Mouse (Mus musculus) thymus, adult 2 months (tissue): Measurements from ENCODE around the gene Umad1.

Experiments
- CTCF ChIP-seq: fragments of 200-500 bp; IDR thresholded peaks from 2 replicates; pipeline ENCODE4 v1.5.1; 2012; ENCODE audit warnings: mild to moderate bottlenecking, control low read depth, low read length, moderate library complexity, borderline replicate concordance; ENCODE audit not compliant: control insufficient read depth, poor library complexity, insufficient read depth; ENCODE audit errors: extremely low read depth
- POLR2A ChIP-seq: fragments of 200-500 bp; IDR thresholded peaks from 2 replicates; pipeline ENCODE4 v1.6.1; 2012; ENCODE audit warnings: mild to moderate bottlenecking, low read length, control low read depth, moderate library complexity; ENCODE audit not compliant: control insufficient read depth, poor library complexity, insufficient read depth; ENCODE audit errors: extremely low read depth

GRCm38 (mm10) chr6:8259667-8260044 lies 568 bp downstream of the Umad1 start:
- TF ChIP-seq CTCF: no peak
- no peak for TF ChIP-seq POLR2A
